Mouse (Mus musculus): ENCODE data around the gene Snapin. TPM values are rescaled to one million over a fixed set of nuclear protein-coding genes. Genes with fewer than 3 reads are reported as not detected.

The Snapin gene
- total RNA-seq (2021), result 10 to 100 TPM; 55.9 to 62.7 TPM

DNA sequence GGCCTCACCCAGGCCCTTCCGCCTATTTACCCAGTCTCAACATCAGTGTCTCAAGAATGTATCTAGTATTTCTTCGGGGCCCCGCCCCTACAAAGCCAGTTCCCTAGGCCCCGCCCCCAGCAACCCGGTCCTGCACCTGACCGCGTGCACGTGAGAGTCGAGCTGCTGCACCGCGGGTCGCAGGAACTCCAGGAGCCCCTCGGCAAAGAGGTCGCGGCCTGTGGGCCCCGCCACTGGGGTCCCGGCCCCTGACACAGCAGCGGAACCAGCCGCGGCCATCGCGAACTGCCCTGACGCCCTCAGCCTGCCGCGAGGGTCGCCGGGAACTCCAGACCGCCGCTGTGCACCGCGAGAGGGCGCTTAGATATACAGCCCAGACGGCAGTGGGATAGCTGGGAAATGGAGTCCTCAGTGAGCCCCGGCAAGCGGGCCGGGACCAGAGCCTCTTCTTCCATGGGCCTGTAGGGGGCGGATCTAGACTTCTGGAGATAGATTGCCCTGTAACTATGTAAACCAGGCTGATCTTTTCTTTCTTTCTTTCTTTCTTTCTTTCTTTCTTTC is at the start of gene Snapin:
Snapin (minus strand) TSS at position 338 of the 561 bp plus-strand sequence.
- peak; percentile 98 for DNase-seq
- intact Hi-C loops (cut with DNase I), result loop anchor here (1.0 to 5.0 kb wide), 3 partner anchors 124 to 217 kb away; no protein-coding TSS in a partner anchor

DNA sequence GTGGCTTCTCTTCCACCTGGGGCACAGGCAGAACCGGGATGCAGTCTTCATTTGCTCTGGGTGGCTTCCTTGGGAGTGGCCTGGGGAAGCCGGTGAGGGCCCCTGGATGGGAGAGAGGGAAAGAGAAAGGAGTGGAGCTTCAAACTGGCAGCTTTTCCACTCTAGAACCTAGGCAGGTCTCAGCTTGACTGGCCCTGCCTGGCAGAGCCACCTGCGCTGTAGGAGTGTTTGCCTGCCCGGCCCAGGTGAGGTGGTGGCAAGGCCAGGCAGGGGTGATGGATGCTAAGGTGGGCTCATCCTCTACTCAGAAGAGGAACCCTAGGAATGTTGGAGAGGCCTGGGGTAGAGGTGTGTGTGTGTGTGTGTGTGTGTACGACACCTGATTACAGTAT is 47.1 kb upstream of the Snapin start:
- no peak for DNase-seq
- intact Hi-C loops (cut with DNase I), result no loop called here

DNA sequence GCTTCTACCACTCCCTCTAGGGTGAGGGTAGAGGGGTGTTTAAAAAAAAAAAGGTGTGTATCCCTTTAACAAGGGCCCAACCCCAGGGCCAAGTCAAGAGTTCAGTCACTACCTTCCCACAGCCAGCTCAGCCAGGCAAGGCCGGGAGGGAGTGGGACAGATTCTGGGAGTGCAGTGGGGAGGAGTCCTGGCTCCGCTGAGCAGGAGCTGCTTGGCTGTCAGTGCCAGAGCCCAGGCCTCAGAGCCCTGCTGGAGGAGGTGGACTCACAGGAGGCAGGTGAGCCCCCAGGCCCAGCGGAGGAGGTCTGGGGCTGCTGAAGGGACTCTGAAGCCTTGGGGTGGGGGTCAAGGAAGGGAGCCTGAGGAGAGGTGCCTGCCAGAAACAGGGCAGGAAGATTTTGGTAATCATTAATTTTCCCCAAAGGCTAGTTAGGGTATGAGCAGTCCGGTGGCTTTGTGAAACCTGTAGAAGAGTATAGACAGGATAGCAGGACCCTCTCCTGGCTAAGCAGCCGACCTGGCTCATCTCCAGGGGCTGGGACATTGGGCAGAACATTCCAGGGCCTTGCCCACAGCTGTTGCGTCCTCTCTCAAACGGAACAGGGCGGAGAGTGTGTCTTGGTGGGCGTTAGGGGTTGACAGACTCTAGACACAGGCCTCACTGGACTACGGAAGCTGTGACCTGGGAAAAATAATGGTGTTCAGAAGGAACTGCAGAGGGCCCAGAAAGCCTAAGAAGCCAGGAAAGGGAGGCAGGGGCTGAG is 46.5 kb upstream of the Snapin start, which contains the start of gene S100a16:
S100a16 (plus strand) TSS at position 114 of the 764 bp plus-strand sequence.
- peak; percentile 87 for DNase-seq
- intact Hi-C loops (cut with DNase I), result no loop called here

DNA sequence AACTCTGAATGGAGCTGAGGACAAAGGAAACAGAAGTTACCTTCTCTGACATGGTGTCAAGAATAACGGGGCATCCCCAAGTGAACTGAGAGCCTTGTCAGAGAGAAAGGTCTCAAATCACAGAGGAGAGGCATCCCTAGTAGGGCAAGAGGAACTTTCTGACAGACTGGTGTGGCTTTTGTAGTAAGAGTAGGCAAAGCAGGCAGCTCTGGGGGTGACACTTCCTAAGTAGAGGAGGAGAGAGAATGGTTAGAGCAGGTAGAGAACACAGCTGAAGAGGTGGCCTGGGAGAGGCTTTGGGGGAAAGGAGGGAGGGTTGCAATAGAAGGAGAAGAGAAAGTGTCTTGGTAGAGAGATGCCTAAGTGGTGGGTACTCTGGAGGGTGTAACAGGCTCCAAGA is 44.6 kb upstream of the Snapin start:
- intact Hi-C loops (cut with DNase I), result no loop called here
- DNase-seq, result no peak

DNA sequence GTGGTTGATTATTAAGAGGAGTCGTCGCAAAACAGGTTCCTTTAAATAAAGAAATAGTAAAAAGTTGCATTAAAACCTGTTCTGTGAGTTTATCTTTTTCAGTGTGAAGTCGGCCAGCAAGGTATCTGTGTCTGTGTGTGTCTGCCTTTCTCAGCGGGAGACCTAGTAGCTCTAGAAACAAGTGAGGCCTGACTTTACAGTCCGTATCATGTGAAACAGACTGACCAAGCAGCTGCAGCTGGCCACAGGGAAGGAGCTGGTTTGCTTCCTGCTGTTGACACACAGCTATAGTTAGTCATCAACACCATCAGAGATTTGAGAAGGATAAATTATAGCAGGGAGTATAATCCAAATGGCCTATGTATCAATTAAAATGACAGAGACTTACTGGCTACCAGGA is 40.9 kb upstream of the Snapin start:
- no peak for DNase-seq
- intact Hi-C loops (cut with DNase I), result no loop called here

DNA sequence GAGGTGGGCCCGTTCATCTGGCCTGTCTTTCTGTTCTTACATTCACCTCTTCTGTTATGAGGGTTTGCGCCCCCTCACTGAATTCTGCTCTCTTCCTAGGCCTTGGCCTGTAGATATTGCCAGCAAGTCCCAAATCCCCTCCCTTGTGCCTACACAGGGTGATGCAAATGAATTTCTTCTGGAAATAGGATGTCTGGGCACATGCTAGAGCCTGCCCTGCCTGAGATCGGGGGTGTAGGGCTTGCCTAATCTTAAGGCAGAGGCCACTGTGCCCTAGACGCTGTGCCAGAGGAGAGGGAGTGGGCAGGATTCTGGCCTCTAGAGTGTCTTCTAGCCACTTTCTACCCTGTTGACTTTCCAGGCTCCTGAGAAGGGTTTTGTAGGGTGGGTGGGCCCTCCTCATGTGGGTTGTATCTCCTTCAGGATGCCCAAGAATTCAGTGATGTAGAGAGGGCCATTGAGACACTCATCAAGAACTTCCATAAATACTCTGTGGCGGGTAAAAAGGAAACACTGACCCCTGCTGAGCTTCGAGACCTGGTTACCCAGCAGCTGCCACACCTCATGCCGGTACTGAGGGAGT is 36.5 kb upstream of the Snapin start:
- no peak for DNase-seq
- intact Hi-C loops (cut with DNase I), result no loop called here

DNA sequence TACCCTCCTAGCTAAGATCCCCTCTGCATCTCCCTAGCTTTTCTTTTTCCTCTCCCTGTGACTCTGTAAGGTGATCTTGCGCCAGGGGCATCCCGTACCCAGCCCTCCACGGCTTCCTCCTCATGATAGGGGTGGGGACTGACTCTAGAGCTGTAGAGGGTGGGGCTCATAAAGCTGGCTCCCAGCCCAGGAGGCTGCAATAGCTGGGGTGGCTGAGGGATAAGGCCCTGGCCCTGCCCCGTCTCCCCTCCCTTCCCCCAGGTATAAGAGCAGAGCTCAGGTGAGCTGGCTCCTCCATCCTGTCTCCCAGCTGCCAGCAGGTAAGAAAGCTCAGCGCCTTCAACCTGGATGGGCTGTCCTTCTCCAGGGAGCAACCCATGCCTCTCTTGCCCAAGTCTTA is 35.7 kb upstream of the Snapin start, which contains the start of gene S100a14:
S100a14 (plus strand) TSS at position 277 of the 400 bp plus-strand sequence.
- intact Hi-C loops (cut with DNase I), result no loop called here

DNA sequence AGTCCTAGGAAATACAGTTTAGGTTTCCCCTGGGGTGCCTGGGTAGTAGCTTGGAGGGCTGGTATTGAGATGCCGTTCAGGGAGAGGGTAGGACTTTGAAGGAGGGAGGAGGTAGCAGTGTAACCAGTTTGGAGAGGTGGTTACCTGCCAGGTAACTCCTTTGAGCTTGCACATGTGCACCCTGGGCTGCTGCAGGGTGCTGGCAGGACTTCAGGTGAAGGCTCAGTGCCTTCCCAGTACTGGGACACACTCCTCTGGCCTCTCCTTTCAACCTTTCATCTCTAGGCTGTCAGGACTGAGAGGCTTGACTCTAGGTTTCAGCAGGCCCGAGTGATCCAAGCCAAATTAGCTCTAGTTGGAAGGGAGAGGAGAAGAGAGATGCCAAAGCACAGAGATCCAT is 35.2 kb upstream of the Snapin start:
- DNase-seq, result no peak
- intact Hi-C loops (cut with DNase I), result no loop called here

More for the DNA sequence above, 35.7 kb upstream of the Snapin start, which contains the start of gene S100a14:
- no peak for DNase-seq

DNA sequence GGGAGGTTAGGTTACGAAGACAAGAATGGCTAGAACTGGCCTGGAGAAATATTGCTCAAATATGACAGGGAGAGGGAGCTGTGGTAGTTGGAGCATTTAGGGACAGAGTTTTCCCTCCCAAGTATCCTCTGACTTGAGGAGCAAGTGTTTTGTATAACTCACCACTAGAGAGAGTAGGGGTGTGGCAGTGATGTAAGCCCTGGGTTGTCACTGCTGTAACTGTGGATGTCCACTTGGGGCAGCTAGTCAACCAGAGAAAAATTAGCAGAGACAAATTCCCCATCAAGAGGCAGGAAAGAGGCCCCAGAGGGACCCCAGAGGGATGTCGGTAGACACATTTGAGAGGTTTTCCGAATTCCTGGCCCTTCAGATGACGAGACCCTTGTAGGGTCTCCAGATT is 34.6 kb upstream of the Snapin start:
- DNase-seq, result peak; percentile 80
- intact Hi-C loops (cut with DNase I), result loop anchor here (1.0 to 2.0 kb wide), 2 partner anchors 49 to 90 kb away; no protein-coding TSS in a partner anchor

DNA sequence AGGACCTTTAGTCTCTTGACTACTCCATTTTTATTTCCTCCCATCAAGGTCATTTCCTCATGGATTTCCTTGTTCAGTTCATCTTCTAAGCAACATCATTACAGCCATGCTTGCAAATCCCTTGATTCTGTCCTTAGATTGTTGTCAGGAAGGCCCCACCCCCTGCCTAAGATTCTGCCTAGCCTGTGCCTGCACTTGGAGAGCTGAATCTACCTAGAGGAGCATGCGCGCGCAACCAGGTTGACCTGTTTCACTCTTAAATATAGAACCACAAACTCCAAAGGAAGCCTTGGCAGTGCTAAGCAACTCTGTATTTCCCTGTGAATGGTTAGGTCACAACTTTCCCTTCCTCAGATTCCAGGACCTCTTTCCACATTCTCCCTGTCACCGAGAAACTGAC is 26.9 kb upstream of the Snapin start:
- DNase-seq, result no peak
- intact Hi-C loops (cut with DNase I), result no loop called here

DNA sequence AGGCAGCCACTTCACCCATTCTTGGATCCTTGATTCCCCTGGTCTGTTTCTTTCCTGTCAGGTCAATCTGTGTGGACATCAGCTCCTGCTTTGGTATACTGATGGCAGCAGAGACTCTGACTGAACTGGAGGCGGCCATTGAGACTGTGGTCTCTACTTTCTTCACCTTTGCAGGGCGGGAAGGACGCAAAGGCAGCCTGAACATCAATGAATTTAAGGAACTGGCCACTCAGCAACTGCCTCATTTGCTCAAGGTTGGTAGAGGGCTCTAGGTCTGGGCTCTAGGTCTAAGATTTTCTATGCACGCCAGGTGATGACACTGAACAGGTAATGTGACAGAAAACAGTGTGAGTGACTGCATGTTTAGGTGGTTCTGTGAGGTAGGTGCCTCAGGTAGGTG is 25.0 kb upstream of the Snapin start:
- DNase-seq, result no peak
- intact Hi-C loops (cut with DNase I), result no loop called here

DNA sequence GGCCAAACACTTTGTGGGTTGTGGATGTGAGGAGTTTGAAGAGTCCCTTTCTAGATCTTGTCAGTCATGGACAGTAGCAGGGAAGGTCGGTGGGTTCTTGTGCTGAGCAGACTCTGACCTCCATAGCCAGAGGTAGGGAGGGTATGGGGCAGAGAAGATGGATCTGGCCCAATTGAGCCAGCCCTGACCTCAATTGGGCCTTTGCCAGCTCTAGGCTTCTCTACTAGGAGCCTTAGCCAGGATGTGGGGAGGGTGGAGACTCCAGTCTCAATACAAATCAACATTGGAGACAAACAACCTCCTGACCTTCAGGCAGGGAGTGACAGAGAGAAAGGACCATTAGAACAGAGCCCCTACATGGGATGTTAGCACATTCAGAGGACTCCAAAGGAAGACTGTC is 24.4 kb upstream of the Snapin start:
- DNase-seq, result peak; percentile 46 to 47
- intact Hi-C loops (cut with DNase I), result no loop called here

DNA sequence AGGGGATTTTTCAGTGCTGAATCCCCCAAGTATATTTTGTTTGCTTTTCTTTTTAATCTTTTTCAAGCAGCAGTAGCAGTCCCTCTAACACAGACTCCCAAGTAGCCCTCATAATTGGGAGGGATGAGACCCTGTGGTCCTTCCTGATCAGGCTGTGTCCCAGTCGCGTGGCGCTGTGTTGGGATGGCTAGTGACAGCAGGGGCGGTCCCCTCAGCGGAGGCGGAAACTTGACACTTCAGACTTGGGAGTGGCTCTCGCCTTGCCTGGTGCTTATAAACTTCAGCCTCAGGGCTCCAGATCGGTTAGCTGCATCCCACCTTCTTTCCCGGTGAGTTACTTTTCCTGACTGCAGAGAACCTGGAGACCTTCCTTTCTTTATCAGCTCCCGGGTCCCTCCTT is 23.9 kb upstream of the Snapin start:
- intact Hi-C loops (cut with DNase I), result no loop called here
- DNase-seq, result peak; percentile 84

DNA sequence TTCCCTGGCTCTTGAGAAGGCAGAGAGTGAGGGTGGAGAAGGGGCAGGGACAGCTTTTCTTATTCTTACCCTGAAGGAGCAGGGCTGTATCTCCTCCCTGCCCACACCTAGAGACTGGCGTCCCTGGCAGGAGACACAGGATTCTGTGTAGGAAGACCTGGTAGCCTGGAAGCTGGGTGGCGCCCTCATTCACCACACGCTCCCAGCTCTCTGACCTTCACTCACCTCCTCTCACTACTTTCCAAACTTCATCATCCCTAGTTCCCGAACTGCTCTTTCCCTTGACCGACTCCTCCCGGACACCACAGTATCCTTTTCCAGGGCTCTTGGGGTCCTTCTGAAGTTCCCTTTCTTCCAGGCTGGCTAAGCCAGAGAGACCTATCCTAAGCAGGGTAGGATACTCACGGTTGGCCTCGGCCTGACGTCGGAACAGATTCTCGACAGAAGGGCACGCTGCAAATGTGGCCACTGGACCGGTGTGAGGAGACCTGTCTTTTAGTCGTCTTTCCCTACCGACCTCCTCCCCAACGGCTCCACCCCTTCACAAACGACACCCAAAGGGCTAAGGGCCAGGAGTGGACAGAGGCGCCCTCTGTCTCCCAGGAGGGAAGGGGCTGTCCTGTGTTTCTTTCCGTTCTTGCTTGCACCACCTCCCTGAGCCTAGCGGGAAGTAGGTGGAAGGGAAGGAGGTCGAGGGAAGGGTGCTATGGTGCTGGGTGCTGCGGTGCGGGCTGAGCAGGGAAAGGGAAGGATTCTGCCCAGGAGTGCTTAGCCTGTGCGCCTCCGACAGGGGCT is 23.2 kb upstream of the Snapin start, which contains the start of the genes S100a1 and S100a13:
S100a1 (minus strand) TSS at position 597 of the 795 bp plus-strand sequence.
S100a13 (plus strand) TSS at position 640 of the 795 bp plus-strand sequence.
- peak; percentile 83 to 87 for DNase-seq

DNA sequence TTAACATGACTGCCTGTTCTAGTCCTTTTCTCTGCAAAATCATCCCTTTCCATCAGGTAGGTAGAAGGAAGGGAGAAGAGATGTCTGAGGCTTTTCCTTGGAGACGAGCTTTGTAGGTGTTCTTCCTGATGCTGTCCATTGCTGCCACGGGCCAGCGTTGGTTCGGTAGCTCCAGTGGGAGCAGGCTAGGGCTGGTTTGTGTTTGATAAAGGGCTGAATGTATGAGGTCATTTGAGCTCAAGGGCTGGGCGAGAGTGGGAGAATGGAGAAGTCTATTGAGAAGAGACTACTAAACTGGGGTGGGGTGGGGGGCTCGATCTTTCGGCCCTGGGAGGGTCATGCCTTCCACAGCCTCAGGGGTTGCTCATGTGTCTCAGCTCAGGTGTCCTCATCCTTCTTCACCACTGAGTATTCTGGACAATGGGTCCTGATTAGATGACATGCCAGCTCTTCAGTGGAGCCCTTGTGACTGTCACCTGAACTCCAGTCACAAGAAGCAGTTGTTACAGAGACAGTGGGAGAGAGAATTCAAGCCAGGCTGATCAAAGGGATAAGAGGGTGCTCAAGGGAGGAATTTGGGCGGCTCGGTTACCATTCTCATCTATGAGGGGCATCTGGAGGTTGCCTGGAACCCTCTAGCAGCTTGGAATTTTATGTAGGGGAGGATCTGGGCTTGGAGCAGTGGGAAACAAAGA is 22.3 kb upstream of the Snapin start:
- peak in 1 of 2 experiments; percentile 26 for DNase-seq
- intact Hi-C loops (cut with DNase I), result no loop called here

More for the DNA sequence above, 23.2 kb upstream of the Snapin start, which contains the start of the genes S100a1 and S100a13:
- intact Hi-C loops (cut with DNase I), result no loop called here

DNA sequence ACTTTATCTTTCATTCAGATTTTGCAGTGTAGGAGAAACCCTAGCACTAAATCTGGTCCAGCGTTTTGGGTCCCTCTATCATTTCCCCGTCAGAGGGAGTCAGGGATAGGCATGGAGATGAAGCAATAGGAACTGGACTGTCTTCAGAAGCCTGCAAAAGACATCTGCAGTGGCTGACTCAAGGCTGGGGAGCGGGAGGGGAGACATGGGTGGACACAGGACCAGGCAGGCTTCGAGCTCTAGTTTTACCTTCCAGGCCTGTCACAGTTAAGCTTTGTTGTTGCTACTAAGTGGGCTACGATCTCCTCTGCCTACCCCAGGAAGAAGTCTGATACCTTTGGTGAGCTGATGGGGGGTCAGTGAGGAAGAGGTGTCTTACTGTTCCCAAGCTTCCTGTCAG is 21.4 kb upstream of the Snapin start:
- no peak for DNase-seq
- intact Hi-C loops (cut with DNase I), result no loop called here

DNA sequence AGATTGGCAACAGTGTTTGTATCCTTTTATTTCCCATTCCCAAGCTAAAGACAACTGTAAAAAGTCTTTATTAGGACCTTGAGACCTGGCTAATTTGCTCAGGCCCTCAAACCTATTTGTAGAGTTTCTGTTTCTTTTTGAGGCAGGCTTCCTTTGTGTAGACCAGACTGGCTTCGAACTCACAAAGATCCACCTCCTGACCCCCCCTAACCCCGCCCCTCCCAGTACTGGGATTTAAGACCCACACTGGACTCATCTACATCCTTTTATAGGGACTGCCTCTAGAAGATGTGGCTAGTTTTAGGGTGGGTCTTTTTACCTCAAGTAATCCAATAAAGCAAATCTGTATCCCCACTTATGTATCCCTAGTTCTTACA is 18.9 kb upstream of the Snapin start:
- DNase-seq, result no peak
- intact Hi-C loops (cut with DNase I), result no loop called here

DNA sequence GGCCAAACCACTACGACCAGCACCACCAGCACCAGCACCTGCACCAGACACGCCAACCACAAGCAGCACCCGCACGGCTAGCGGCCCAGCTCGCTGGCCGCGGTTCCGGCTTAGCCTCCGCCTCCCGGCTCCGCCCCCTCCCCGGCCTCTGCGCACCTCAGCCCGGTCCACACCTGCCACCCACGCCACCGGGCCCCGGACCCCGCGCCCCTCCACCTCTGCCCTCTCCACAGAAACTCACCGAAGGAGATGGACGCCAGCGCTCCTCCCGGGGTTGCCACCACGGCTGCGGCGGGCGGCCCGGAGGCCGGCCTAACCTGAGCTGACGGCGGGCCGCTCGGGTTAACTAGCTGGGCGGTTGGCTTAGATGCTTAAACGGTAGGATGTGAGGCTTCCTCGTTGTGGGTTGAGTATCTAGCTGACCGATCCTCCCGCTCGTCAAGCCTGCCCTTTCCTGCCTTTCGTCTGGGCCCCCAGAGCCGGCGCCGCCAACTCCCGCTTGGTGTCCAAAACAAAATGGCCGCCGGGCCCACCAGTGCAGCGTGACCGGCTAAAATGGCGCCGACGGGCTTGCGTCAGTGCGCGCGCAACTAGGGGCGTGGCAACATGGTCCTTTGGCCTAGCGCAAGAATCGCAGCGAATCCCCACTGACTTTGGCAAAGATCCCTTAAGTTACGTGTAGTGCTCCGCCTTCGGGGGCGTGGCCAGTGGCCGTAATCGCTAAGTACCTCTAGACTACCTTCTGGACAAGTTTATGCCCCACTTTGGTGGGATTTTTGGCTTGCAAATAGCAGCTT is 18.3 kb upstream of the Snapin start, which contains the start of gene Chtop:
Chtop (minus strand) TSS at position 549 of the 797 bp plus-strand sequence.
- intact Hi-C loops (cut with DNase I), result no loop called here
- peak; percentile 100 for DNase-seq

DNA sequence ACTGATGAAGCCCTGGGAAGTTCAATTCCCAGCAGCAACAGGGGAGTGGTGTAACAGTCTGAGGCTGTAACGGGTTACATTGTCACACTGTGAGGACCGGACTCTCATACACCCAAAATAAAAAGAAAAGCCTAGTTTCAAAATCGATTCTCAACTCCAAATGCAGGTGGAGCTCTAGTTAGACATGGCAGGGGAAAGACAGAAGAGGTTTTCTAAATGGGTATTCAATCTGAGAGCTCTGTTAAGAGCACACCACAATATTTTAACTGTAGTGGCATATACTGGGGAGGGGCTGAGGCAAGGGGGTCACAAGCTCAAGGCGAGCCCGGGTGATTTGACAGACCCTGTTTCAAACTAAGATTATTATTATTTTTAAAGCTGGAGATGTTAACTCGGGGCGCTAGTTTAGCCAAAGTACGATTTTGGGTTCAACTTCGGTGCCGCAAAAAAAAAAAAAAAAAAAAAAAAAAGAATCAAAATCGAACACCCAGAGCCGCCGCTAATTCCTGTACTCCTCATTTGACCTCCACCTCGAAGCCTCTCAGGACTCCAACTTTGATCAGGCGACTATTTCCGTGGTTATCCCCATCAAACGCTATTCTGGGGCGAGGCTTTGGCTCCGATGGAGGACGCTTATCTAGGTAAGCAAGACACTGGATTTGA is 17.6 kb upstream of the Snapin start:
- intact Hi-C loops (cut with DNase I), result no loop called here
- peak in 1 of 2 experiments; percentile 19 for DNase-seq
